ENCODE assay signal across 8 mouse cellular contexts in the genomic region with DNA sequence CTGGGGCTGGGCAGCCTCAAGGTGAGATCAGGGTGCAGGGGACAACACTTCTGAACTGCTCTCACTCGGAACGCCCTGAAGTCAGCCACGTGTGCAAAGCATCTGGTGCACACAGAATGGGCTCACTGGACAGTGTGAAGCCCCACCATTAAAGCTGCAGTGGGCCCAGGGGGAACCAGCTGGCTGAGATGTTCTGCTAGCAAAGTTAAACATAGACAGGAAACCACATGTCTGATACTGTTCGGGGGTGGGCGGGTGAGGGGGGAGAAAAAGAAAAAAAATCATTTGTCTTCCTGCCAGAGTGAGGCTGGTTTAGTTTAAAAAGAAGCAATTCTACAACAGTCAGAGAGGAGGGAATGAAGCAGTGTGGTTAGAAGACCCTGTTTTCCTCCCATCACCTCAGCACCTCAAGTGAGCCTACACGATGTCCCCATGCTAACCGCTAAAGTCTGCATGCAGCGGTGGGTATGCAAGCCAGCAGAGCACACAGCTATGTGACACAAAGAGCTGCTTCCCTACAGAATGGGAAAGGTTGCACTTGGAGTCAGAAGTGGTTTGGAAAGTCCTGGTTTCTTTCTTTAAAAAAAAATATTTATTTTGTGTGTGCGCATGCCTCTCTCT. TPM values are rescaled to one million over a fixed set of nuclear protein-coding genes. Genes with fewer than 3 reads are reported as not detected.
DNase-seq lines count a peak whose midpoint lies in the region; ATAC-seq lines count a peak whose summit lies in the region.

No protein-coding gene starts in this region.

- WGBS in liver, embryonic 16.5 days (ENCODE audit: insufficient replicate concordance), result 17% methylated on average over 9 of the region's 9 CpGs

- peaks cover 3% of the 10 kb centered on the region; the same call in 1 of the 2 replicates for H3K4me1 ChIP-seq in liver, embryonic 16.5 days (ENCODE audit: control insufficient read depth, low read depth, low read length)

- no peak overlapping the region for H3K9ac ChIP-seq in liver, embryonic 16.5 days (ENCODE audit: low read depth, low read length)

- H3K4me2 ChIP-seq in liver, embryonic 16.5 days (ENCODE audit: low read depth, low read length), result no peak overlapping the region

- ATAC-seq in liver, embryonic 16.5 days (ENCODE audit: low read depth), result peak; percentile 19; the same call in 1 of the 2 replicates

- no peak overlapping the region for H3K4me3 ChIP-seq in liver, embryonic 16.5 days (ENCODE audit: low read depth, low read length)

- 0 out of 2 replicates have a peak, but pooled peaks cover 2% of the 10 kb centered on the region for H3K36me3 ChIP-seq in liver, embryonic 16.5 days (ENCODE audit: control insufficient read depth, insufficient read depth)

- peak; percentile 97 for DNase-seq in heart, adult 11 months
- DNase-seq in heart, adult 8-10 months (ENCODE audit: low spot score), result no peak
- peak; percentile 84 for DNase-seq in 416B (ENCODE audit: low read depth)
- peak; percentile 20 for DNase-seq in forelimb bud, embryonic 11.5 days (ENCODE audit: low read depth, low spot score)
- peak; percentile 57 for DNase-seq in thymus, postnatal 14 days
- no peak for DNase-seq in urinary bladder, postnatal 25 days (ENCODE audit: low spot score)
- DNase-seq in adrenal gland, postnatal 25 days, result no peak

- no peak overlapping the region for H3K27ac ChIP-seq in liver, embryonic 16.5 days (ENCODE audit: low read length)

- no peaks in the 10 kb centered on the region for H3K9me3 ChIP-seq in liver, embryonic 16.5 days (replicated peaks; ENCODE audit: control insufficient read depth, low read length)

- H3K27me3 ChIP-seq in liver, embryonic 16.5 days (ENCODE audit: control insufficient read depth, insufficient read depth, low read depth, low read length), result no peaks in the 10 kb centered on the region

RNA-seq across cellular contexts. Expression of gene Tgfbr2, which starts 52.1 kb away (rescaled TPM):
- total RNA-seq in heart, adult 8-10 months (2022), result 10 to 100 TPM; 33.5 to 39.3 (median 35.0) TPM
- 5.9 and 7.5 TPM in 2 replicates for polyA plus RNA-seq in liver, embryonic 16.5 days (2015; fragmentation: Nextera tagmentation; extraction: Ambion mirVana)
- total RNA-seq in adrenal gland, postnatal 25 days (2021), result 61.2 and 69.9 TPM in 2 replicates

Comparison
In these comparisons a context has a peak if more than half of its experiments do, and no peak if none do; other contexts are left out.
1. DNase-seq: peak in heart, adult 11 months (single experiment), 416B (single experiment), forelimb bud, embryonic 11.5 days (single experiment) and thymus, postnatal 14 days (single experiment); none in heart, adult 8-10 months (single experiment), urinary bladder, postnatal 25 days (single experiment) and adrenal gland, postnatal 25 days (single experiment).